Mouse (Mus musculus) CD4-positive, CD25-positive, alpha-beta regulatory T cell, adult 2 months (primary cell): ENCODE data around the gene Slc1a5.

Experiments
- DNase-seq: peaks from one replicate; pipeline ENCODE4 v3.0.0-alpha.2; 2012; ENCODE audit warnings: low read depth, low spot score

Gene Slc1a5

GRCm38 (mm10) chr7:16819794-16820193 lies 38.7 kb downstream of the Slc1a5 start:
- no peak for DNase-seq

DNA sequence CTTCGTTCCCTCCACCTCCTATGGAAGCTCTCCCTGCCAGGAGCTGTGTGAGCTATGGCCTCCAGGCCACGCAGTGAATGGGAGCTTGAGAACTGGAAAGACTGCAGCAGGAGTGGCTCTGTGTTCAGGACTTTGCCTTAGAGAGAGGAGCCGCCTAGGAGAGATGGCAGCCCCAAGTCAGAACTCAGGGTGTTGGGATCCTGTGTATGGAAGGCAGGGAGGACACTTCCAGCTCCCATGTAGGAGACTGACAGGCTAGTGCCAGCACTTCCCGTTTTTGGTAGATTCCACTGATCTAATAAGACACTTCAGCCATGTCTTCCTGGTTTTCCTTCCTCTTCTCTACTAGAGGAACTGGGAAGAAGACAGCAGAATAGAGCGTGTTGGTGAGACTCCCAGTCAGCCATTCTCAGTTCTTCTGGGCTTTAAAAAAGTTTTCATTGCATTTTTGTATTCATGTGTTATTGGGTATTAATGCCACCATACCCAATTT lies 39.2 kb downstream of the Slc1a5 start:
- DNase-seq, result no peak

GRCm38 (mm10) chr7:16821091-16821490 lies 40.0 kb downstream of the Slc1a5 start:
- no peak for DNase-seq

GRCm38 (mm10) chr7:16821669-16822101 lies 40.5 kb downstream of the Slc1a5 start:
- no peak for DNase-seq

DNA sequence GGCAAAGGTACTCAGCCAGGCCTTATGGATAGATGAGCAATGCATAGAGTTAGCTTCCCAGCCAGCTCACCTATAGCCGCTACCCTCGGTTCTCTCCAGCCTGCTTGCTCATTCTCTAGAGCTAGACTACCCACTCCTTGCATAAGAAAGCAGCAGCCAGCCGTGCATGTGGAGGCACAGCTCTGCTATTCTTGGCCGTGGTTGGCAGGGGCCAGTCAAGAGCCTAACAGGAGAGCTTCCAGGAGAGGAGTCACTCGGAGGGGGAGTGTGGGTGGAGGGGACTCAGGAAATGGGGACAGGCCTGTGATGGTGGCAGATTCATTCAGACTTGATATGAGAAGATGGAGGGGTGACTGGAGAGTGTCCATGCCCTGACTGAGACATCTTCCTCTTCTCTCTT lies 42.6 kb downstream of the Slc1a5 start:
- DNase-seq, result no peak

DNA sequence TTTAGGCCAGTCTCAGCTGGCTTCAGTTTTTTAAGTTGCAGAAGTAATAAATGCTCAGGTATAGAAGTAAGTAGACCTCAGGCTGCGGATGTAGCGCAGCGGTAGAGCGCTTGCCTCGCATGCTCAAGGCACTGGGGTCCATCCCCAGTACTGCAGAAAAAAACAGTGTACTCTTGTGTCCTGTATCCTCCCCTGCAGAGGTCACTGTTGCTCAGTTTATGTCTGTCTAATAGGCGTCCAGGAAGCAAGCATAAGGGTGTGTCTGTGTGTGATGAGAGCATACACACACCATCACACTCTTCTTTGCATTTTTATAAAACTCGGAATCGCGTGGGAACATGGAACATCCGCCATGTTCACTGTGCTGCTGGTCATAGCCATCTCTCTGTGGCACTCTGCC lies 44.6 kb downstream of the Slc1a5 start:
- DNase-seq, result peak; percentile 88

DNA sequence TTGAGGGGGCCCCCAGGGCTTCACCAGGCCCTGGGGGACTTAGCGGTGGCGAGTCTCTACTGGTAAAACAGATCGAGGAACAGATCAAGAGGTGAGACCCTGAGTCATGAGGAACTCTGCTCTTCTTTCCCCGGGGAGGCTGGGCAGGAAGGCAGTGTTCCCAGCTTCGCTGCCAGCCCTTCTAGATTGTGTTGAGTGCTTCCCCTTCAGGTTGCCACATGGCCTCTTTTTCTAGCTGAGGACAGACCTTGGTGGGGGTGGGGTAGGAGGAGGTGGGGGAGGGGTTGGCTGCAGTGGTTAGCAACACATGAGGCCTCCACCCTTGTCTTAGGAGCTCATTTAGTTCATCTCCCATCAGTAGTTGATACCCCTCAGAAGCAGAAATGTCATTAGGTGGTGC lies 45.4 kb downstream of the Slc1a5 start:
- DNase-seq, result no peak

DNA sequence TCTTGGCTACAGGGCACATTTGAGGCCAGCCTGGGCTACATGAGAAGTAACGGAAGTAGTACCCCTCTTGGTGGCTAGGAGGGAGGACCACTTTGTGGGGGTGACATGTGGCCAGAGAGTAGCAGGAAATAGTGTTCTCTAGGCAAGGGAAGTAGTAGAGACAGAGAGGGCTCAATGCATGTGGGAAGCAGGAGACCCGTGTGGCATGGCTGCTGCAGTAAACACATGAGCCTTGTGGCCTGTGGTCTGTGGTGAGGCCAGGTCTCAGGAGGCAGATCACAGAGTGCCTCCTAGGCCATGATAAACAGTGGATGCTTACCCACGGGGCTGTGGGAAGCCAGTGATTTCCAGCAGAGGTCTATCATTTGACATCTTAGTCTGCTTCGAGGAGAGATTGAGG lies 46.1 kb downstream of the Slc1a5 start:
- DNase-seq, result peak; percentile 38

DNA sequence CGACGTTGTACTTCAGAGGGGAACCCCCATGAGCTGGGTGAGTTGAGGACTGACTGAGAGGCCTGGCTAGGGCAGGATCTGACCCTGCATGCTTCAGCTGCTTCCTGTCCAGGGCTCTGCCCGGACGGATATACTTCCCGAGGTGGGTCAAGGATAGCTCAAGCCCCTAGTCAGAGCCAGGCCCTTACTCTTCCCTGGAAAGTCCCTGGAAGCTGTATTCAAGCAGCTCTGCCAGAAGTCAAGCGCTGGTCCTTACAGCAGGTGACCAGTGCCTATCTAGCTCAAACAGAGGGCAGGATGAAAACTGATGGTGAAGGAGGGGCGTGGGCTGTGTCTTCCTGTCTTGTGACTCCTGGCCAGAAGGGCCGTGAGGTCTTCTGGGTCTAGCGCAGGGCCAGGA lies 49.3 kb downstream of the Slc1a5 start:
- no peak for DNase-seq

DNA sequence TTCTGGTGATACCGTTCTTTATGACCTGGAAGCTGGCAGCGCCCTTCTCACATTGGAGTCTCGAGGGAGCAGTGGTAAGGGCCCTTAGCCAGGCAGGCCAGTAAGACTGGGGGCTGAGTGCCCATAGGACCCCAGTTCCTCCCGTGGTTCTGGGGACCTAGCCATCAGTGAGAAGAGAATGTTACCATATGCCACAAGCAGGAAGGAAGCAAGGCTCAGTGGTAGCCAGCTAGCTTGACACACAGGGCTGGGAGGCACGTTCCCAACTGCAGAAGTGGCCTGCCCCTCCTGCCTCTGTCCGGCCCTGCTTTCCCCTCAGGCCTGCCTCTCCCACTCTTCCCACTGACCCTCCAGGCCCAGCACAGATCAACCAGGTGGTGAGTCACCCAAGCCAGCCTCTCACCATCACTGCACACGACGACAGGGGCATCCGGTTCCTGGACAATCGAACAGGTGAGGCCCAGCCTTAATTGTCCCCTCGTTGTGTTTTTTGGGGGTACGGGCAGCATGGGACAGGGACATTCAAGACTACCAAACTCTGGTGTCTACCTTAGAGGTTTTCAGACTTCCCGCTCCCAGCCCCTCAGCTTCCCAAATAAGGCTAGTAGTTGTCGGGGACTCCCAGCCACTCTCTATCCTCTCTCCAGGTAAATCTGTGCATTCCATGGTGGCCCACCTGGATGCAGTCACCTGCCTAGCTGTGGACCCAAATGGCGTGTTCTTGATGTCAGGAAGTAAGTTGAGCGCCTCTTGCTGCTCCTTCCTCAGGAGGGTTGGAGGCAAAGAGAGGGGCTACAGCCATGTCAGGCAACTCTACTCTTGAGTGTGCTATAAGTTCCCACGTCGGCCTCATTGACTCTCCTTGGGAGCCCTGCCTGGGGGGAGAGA lies 57.0 kb downstream of the Slc1a5 start:
- no peak for DNase-seq

DNA sequence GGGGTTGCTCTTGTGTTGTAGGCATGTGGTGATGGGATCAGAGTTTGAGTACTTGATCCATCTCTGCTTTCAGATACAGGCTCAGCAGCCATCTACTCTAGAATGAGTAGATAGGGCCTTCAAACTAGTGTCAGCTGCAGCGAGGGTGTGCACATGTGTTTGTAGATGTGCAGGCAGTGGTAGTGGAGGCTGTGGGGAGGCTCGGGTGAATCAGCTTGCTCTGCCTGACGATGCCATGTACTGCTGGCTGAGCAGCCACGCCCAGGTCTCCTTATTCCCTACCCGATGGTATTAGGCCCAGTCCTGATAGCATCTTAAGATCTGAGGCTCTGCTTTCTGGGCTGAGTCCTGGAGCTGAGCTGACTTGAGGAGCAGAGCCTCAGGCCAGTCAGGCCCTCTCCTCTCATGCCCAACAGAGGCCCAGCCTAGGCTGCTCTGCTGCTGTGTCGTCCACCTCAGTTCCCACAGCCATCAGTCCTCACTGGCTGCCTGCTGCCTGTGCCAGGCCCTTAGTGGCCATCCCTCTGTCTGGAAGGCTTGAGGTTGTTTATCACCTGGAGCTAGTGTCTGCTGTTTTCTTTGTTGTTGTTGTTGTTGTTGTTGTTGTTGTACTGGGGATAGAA lies 57.8 kb downstream of the Slc1a5 start:
- no peak for DNase-seq

DNA sequence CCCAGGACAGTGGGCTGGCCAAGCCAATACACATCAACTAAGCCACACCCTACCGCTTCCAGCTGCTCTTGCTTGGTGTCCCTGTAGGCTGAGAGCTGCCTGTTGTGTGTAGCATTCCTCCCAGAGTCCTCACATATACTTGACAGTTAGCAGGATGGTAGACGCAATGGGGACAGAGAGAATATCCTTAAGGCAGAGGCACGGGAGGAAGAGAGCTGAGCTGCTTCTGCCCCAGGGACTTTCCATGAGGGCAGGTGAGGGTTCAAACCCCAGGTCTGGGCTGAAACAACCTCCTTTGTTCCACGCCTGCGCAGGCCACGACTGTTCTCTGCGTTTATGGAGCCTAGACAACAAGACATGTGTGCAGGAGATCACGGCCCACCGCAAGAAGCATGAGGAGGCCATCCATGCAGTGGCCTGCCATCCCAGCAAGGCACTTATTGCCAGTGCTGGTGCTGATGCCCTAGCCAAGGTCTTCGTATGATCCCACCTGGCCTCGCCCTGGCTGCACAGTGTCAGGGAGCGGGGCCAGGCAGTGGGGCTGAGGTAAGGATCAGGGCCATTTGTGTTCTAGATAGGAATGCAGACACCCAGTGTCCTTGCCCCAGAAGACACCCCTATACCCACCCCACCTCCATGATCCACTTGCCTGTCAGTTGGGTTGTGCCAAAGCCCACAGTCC lies 58.4 kb downstream of the Slc1a5 start:
- DNase-seq, result no peak

DNA sequence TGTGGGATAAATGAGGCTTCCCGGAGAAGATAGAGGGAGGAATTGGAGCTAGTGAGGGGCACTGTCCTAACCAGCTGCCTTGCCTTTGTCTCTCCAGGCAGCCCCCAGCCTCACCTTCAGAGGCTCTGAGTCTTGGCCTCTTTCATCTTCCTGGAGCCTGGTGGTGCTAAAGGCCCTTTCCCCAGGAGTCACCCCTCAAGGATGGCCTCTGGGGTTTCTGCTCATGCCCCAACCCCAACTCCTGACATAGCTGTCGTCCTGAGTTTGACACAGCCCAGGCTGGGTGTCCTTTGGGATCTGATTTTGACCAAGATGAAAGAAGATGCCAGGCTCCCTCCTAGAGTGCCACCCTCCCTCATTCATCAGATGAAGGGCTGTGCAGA lies 59.0 kb downstream of the Slc1a5 start:
- no peak for DNase-seq

- DNase-seq, result no peak
These were observed 59.9 kb downstream of the Slc1a5 start for GRCm38 (mm10) chr7:16841078-16841477.

DNA sequence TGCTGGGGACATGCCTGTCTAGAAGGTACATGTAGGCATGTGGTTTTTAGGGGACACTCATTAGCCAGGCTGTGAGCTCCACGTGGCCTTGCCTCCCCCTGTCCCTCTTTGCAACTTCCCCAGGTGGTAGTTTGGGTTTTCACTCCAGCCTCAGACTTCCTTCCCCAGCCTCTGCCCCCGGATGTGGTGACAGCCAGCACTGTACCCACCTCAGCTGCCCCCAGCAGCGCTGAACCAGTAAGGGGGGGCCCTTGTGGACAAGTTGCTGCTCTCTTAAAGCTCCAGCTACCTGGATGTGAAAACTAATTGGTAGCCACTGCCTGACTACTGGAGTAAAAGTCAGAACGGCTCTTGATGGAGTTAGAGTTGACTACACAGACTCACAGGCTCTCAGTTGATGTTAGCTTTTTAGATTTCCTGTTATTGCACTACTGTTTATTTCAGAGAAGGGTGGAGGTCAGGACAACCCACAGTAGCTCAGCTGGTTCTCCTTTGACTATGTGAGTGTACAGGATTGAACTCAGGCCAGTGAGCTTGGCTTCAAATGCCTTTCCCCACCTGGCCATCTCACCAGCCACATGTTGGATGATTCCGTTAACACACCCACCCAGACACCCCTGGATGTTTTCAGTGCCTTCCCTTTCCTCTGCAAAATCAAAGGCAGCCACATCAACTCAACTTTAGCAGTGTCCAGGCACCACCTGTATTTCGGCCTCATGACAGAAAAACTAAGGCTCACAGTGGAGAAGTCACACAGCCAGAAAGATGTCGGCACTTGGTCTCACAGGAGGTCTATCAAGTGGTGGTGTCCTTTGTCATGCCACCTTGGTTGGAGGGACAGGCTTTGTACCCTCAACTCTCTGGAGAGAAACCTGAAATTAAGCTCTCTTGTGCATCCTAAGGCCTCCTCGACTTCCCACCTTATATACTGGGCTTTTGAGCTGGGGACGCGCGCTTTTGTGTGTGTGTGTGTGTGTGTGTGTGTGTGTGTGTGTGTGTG lies 60.7 kb downstream of the Slc1a5 start:
- peak; percentile 81 for DNase-seq

DNA sequence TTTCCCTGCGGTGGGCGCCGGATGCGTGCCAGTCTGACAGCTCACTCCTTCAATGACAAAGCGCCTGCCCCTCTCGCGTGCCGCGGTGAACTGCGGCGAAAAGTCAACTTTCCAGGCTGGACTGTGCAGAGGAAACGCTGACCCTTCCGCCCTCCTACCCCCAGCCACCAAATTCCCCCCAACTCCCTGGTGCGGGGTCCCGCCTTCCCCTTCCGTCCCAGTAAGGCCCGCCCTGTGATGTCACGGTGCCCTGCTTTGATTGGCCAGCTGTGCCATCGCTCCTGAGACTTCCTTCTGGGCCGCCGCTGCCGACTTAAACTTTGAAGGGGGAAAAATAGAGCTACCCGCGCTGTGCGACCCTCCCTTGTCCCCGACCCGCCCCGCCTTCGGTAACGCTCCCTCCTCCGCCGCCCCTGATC lies 61.5 kb downstream of the Slc1a5 start, which contains the start of gene Prkd2:
Gene Prkd2, plus strand, starts transcription at position 258 of the 419 bp plus-strand sequence.
- peak; percentile 89 for DNase-seq

DNA sequence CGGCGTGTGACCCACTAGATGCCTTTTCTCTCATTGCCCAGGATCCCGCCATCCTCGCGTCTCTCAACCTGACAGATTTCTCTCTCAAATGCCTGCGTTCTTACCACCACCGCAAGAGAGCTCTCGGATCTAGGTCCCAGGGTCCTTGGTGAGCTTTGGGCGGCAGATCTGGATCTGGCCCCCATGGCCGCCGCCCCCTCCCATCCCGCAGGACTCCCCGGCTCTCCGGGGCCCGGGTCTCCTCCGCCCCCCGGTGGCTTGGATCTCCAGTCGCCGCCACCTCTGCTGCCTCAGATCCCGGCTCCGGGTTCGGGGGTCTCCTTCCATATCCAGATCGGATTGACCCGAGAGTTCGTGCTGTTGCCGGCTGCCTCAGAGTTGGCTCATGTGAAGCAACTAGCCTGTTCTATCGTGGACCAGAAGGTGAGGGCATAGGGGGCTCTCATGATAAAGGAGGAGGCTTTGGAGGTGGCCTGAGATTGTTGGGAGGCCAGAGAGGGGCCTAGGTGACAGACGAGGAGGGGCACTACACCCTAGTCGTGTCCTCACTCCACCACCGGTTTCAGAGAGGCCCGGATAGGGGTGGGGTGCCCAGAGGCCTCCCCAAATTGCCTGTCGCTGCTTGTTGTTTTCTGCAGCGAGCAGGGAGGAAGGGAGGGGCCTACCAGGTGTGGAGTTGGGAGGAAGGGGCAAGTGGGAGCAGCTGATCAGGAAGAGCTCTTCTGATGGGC lies 62.5 kb downstream of the Slc1a5 start:
- DNase-seq, result peak; percentile 60

DNA sequence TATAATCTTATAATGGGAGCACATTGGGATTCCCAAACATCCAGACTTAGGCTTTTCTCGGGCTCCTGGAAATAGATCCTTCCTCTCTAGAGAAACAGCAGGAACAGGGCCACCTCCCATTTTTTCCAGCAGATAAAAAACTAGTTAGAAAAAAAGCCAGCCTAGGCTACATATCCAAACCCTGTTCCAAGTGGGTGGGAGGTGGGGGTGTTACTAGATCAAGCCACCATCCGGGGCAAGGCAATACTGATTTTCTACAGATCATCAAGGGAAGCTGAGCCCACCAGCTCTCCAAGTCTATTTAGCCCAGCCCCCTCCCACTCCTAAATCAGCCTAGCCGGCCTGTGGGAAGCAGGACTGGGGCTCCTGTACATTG lies 63.5 kb downstream of the Slc1a5 start:
- no peak for DNase-seq

- peak; percentile 68 for DNase-seq
These were observed 64.1 kb downstream of the Slc1a5 start for GRCm38 (mm10) chr7:16845072-16845819.

GRCm38 (mm10) chr7:16845820-16846167 lies 64.7 kb downstream of the Slc1a5 start:
- DNase-seq, result no peak
